Mouse (Mus musculus) ES-E14 (cell line): ENCODE results near the gene Vav3.

Experiments
- HCFC1 ChIP-seq: IDR thresholded peaks from 2 replicates; pipeline ENCODE4 v1.6.1; 2012; ENCODE audit warnings: low read length, inconsistent platforms, borderline replicate concordance; ENCODE audit not compliant: insufficient read depth
- MAFK ChIP-seq: IDR thresholded peaks from 2 replicates; pipeline ENCODE4 v1.6.1; 2014; ENCODE audit warnings: mild to moderate bottlenecking, low read depth, low read length, inconsistent platforms; ENCODE audit not compliant: insufficient read depth
- ZNF384 ChIP-seq: IDR thresholded peaks from 2 replicates; pipeline ENCODE4 v1.6.1; 2012; ENCODE audit warnings: low read depth, low read length, inconsistent platforms

DNA sequence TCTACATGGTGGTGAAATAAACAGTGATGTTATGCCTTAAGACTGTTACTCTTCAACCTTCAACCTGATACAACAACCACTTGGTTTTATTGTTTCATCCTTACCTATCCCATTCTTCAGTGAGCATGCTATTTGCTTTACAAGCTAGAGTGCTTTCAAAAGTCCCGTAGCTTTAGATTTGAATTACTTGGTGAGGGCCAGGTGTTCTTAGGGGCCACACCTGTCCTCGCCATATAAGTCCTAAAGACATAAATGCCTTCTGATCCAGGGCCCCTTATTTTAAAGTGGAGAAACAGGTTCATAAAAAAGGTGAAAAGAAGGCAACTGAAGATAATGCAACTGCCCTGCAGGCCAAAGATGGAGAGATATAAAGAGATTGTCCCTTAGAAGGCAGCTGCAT is 224.0 kb downstream of the Vav3 start:
- TF ChIP-seq MAFK, result no peak
- no peak for TF ChIP-seq HCFC1
- no peak for TF ChIP-seq ZNF384
